Mouse (Mus musculus): ENCODE data around the gene Polq. TPM values are rescaled to one million over a fixed set of nuclear protein-coding genes. Genes with fewer than 3 reads are reported as not detected.

The Polq gene
- total and polyA plus RNA-seq, 3 experiments, result 13.6 to 17.2 TPM; not detected in 1

GRCm38 (mm10) chr16:36997650-36998049 is 13.9 kb upstream of the Polq start:
- TF ChIP-seq MAFK (IDR thresholded peaks at IDR 0.05; ENCODE audit: borderline replicate concordance, low read depth, low read length), result peak; percentile 30; the same call in 1 of the 2 replicates
- no peak for TF ChIP-seq MAZ (IDR thresholded peaks at IDR 0.05; ENCODE audit: low read depth, low read length)
- Histone ChIP-seq H3K79me2 (ENCODE audit: control insufficient read depth, insufficient read depth, low read length, poor library complexity) (no peaks in the 10 kb centered on the region), H3K27ac (ENCODE audit: control insufficient read depth, low read depth, low read length) (no peak overlapping the region), H3K36me3 (ENCODE audit: control insufficient read depth in 1 of 2, insufficient read depth in 2 of 2, low read length in 2 of 2) (no peaks in the 10 kb centered on the region), H3K4me1 (ENCODE audit: control insufficient read depth in 1 of 2, insufficient read depth in 2 of 2, low read length in 2 of 2) (no peaks in the 10 kb centered on the region), H3K27me3 (ENCODE audit: control insufficient read depth in 1 of 2, insufficient read depth in 2 of 2, low read length in 2 of 2) (peaks cover 1 to 3% of the 10 kb centered on the region in 2 experiments; a peak in 2 of 4 replicates), H3K4me3 (ENCODE audit: control insufficient read depth in 1 of 2, insufficient read depth in 1 of 2, low read depth in 2 of 2, low read length in 2 of 2) (no peak overlapping the region), H3K9me3 (replicated peaks; ENCODE audit: insufficient read depth, low read length) (no peaks in the 10 kb centered on the region), H3K9ac (ENCODE audit: control insufficient read depth, low read depth, low read length, poor library complexity, severe bottlenecking) (no peak overlapping the region)
- DNase-seq (ENCODE audit: low read depth, low spot score), result peak; percentile 20

- no peaks in the 10 kb centered on the region for H3K4me1 ChIP-seq (ENCODE audit: control insufficient read depth in 1 of 2, insufficient read depth in 2 of 2, low read length in 2 of 2)
- H3K36me3 ChIP-seq (ENCODE audit: control insufficient read depth in 1 of 2, insufficient read depth in 2 of 2, low read length in 2 of 2), result no peaks in the 10 kb centered on the region
- no peaks in the 10 kb centered on the region for H3K9me3 ChIP-seq (replicated peaks; ENCODE audit: insufficient read depth, low read length)
- no peak overlapping the region for H3K4me3 ChIP-seq (ENCODE audit: control insufficient read depth in 1 of 2, insufficient read depth in 1 of 2, low read depth in 2 of 2, low read length in 2 of 2)
- no peaks in the 10 kb centered on the region for H3K79me2 ChIP-seq (ENCODE audit: control insufficient read depth, insufficient read depth, low read length, poor library complexity)
- no peak overlapping the region for H3K9ac ChIP-seq (ENCODE audit: control insufficient read depth, low read depth, low read length, poor library complexity, severe bottlenecking)
- TF ChIP-seq RCOR1 (IDR thresholded peaks at IDR 0.05; ENCODE audit: low read depth, low read length) (no peak), MAX (IDR thresholded peaks at IDR 0.05; ENCODE audit: low read length) (no peak), KAT2A (conservative IDR thresholded peaks at IDR 0.05; ENCODE audit: low read depth, low read length) (no peak), ZMIZ1 (IDR thresholded peaks at IDR 0.05; ENCODE audit: low read depth, low read length) (no peak), POLR2AphosphoS2 (IDR thresholded peaks at IDR 0.05; ENCODE audit: low read length) (no peak)
- no peak for DNase-seq (ENCODE audit: low read depth, low spot score)
- no peak overlapping the region for H3K27ac ChIP-seq (ENCODE audit: control insufficient read depth, low read depth, low read length)
- peaks cover 1 to 8% of the 10 kb centered on the region in 2 experiments; a peak in 3 of 4 replicates for H3K27me3 ChIP-seq (ENCODE audit: control insufficient read depth in 1 of 2, insufficient read depth in 2 of 2, low read length in 2 of 2)
Observed at GRCm38 (mm10) chr16:36999366-36999972, 12.1 kb upstream of the Polq start.

DNA sequence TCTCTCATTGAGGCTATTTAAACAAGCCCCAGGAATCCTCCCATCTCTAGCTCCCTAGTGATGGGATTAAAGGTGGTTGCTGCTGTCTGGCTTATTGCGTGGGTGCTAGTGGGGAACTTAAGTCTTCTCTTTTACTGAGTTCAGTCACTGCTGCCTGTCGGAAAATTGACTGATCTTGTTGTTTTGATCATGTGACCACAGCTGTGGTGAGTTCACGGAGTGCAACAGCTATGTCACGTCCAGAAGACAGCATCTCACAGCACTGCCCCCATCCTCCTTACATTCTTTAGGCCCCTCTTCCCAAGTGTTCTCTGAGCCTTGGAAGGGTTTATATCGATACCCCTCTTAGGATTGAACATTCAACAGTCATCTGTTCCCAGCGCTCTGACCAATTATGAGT is 2.3 kb upstream of the Polq start:
- 0 out of 2 replicates have a peak, but pooled peaks have one; percentile 32 for TF ChIP-seq USF1 (IDR thresholded peaks at IDR 0.05; ENCODE audit: low read depth, low read length)
- TF ChIP-seq ZC3H11A (IDR thresholded peaks at IDR 0.05; ENCODE audit: low read depth, low read length), result no peak
- no peak for TF ChIP-seq ELF1 (IDR thresholded peaks at IDR 0.05; ENCODE audit: low read depth, low read length)
- Histone ChIP-seq H3K27me3 (ENCODE audit: control insufficient read depth in 1 of 2, insufficient read depth in 2 of 2, low read length in 2 of 2) (peaks cover 0 to 8% of the 10 kb centered on the region in 2 experiments; a peak in 3 of 4 replicates), H3K9ac (ENCODE audit: control insufficient read depth, low read depth, low read length, poor library complexity, severe bottlenecking) (no peak overlapping the region), H3K4me3 (ENCODE audit: control insufficient read depth in 1 of 2, insufficient read depth in 1 of 2, low read depth in 2 of 2, low read length in 2 of 2) (no peak overlapping the region), H3K27ac (ENCODE audit: control insufficient read depth, low read depth, low read length) (no peak overlapping the region), H3K79me2 (ENCODE audit: control insufficient read depth, insufficient read depth, low read length, poor library complexity) (peaks cover 16% of the 10 kb centered on the region), H3K36me3 (ENCODE audit: control insufficient read depth in 1 of 2, insufficient read depth in 2 of 2, low read length in 2 of 2) (peaks cover 0 to 11% of the 10 kb centered on the region in 2 experiments; a peak in 3 of 4 replicates), H3K4me1 (ENCODE audit: control insufficient read depth in 1 of 2, insufficient read depth in 2 of 2, low read length in 2 of 2) (peaks cover 0 to 11% of the 10 kb centered on the region in 2 experiments; a peak in 1 of 4 replicates), H3K9me3 (replicated peaks; ENCODE audit: insufficient read depth, low read length) (no peaks in the 10 kb centered on the region)
- DNase-seq (ENCODE audit: low read depth, low spot score), result no peak
